Mouse (Mus musculus): ENCODE data around the gene Fam81b. TPM values are rescaled to one million over a fixed set of nuclear protein-coding genes. Genes with fewer than 3 reads are reported as not detected.

Gene Fam81b
- polyA plus RNA-seq, 1 experiment from 2014 or later: not detected

- H3K4me2 ChIP-seq: no peak overlapping the region
Measured at GRCm38 (mm10) chr13:76214928-76215327, 89.9 kb downstream of the Fam81b start.

GRCm38 (mm10) chr13:76199943-76200342 lies 104.9 kb downstream of the Fam81b start:
- Histone ChIP-seq H3K4me2 (no peak overlapping the region), H3K36me3 (ENCODE audit: control insufficient read depth, insufficient read depth, low read length) (no peaks in the 10 kb centered on the region), H3K4me1 (ENCODE audit: control insufficient read depth, insufficient read depth, low read length) (no peaks in the 10 kb centered on the region), H3K4me3 (ENCODE audit: low read depth, low read length) (no peak overlapping the region), H3K27me3 (ENCODE audit: control insufficient read depth, insufficient read depth, low read length) (no peaks in the 10 kb centered on the region), H3K9me3 (ENCODE audit: control insufficient read depth, low read length) (no peaks in the 10 kb centered on the region), H3K9ac (ENCODE audit: low read length) (no peak overlapping the region), H3K27ac (ENCODE audit: low read depth, low read length) (no peak overlapping the region)
- 96% methylated on average over 4 of the region's 4 CpGs for WGBS
- DNase-seq (ENCODE audit: low spot score, missing footprints) (no peak), ATAC-seq (ENCODE audit: low FRiP score) (no peak)

More at GRCm38 (mm10) chr13:76214928-76215327, 89.9 kb downstream of the Fam81b start:
- Histone ChIP-seq H3K9me3 (ENCODE audit: control insufficient read depth, low read length) (no peaks in the 10 kb centered on the region), H3K4me3 (ENCODE audit: low read depth, low read length) (no peak overlapping the region), H3K27me3 (ENCODE audit: control insufficient read depth, insufficient read depth, low read length) (no peaks in the 10 kb centered on the region), H3K4me1 (ENCODE audit: control insufficient read depth, insufficient read depth, low read length) (no peaks in the 10 kb centered on the region), H3K27ac (ENCODE audit: low read depth, low read length) (no peak overlapping the region), H3K36me3 (ENCODE audit: control insufficient read depth, insufficient read depth, low read length) (no peaks in the 10 kb centered on the region), H3K9ac (ENCODE audit: low read length) (no peak overlapping the region)
- WGBS: 89% methylated on average over 2 of the region's 2 CpGs
- ATAC-seq (ENCODE audit: low FRiP score): no peak
- DNase-seq (ENCODE audit: low spot score, missing footprints): no peak

- WGBS: 85% methylated on average over 3 of the region's 3 CpGs
- H3K27me3 ChIP-seq (ENCODE audit: control insufficient read depth, insufficient read depth, low read length): no peaks in the 10 kb centered on the region
- H3K36me3 ChIP-seq (ENCODE audit: control insufficient read depth, insufficient read depth, low read length): no peaks in the 10 kb centered on the region
- ATAC-seq (ENCODE audit: low FRiP score) (no peak), DNase-seq (ENCODE audit: low spot score, missing footprints) (peak; percentile 19)
- H3K27ac ChIP-seq (ENCODE audit: low read depth, low read length): no peak overlapping the region
- no peaks in the 10 kb centered on the region for H3K9me3 ChIP-seq (ENCODE audit: control insufficient read depth, low read length)
- no peaks in the 10 kb centered on the region for H3K4me1 ChIP-seq (ENCODE audit: control insufficient read depth, insufficient read depth, low read length)
- H3K4me2 ChIP-seq: no peak overlapping the region
- no peak overlapping the region for H3K4me3 ChIP-seq (ENCODE audit: low read depth, low read length)
- no peak overlapping the region for H3K9ac ChIP-seq (ENCODE audit: low read length)
Measured at GRCm38 (mm10) chr13:76197297-76197848, 107.5 kb downstream of the Fam81b start.

GRCm38 (mm10) chr13:76195431-76196138 lies 109.3 kb downstream of the Fam81b start:
- no peak overlapping the region for H3K9ac ChIP-seq (ENCODE audit: low read length)
- H3K27me3 ChIP-seq (ENCODE audit: control insufficient read depth, insufficient read depth, low read length): no peaks in the 10 kb centered on the region
- 91% methylated on average over 8 of the region's 8 CpGs for WGBS
- H3K4me2 ChIP-seq: no peak overlapping the region
- no peaks in the 10 kb centered on the region for H3K36me3 ChIP-seq (ENCODE audit: control insufficient read depth, insufficient read depth, low read length)
- H3K9me3 ChIP-seq (ENCODE audit: control insufficient read depth, low read length): no peaks in the 10 kb centered on the region
- H3K4me3 ChIP-seq (ENCODE audit: low read depth, low read length): no peak overlapping the region
- H3K4me1 ChIP-seq (ENCODE audit: control insufficient read depth, insufficient read depth, low read length): no peaks in the 10 kb centered on the region
- no peak for DNase-seq (ENCODE audit: low spot score, missing footprints)
- H3K27ac ChIP-seq (ENCODE audit: low read depth, low read length): no peak overlapping the region
- no peak for ATAC-seq (ENCODE audit: low FRiP score)

GRCm38 (mm10) chr13:76194937-76195336 lies 109.9 kb downstream of the Fam81b start:
- Histone ChIP-seq H3K27me3 (ENCODE audit: control insufficient read depth, insufficient read depth, low read length) (no peaks in the 10 kb centered on the region), H3K36me3 (ENCODE audit: control insufficient read depth, insufficient read depth, low read length) (no peaks in the 10 kb centered on the region), H3K9me3 (ENCODE audit: control insufficient read depth, low read length) (no peaks in the 10 kb centered on the region), H3K27ac (ENCODE audit: low read depth, low read length) (no peak overlapping the region), H3K9ac (ENCODE audit: low read length) (no peak overlapping the region), H3K4me1 (ENCODE audit: control insufficient read depth, insufficient read depth, low read length) (no peaks in the 10 kb centered on the region), H3K4me2 (no peak overlapping the region), H3K4me3 (ENCODE audit: low read depth, low read length) (no peak overlapping the region)
- DNase-seq (ENCODE audit: low spot score, missing footprints) (no peak), ATAC-seq (ENCODE audit: low FRiP score) (no peak)

GRCm38 (mm10) chr13:76190273-76190672 lies 114.6 kb downstream of the Fam81b start:
- Histone ChIP-seq H3K4me1 (ENCODE audit: control insufficient read depth, insufficient read depth, low read length) (no peaks in the 10 kb centered on the region), H3K27me3 (ENCODE audit: control insufficient read depth, insufficient read depth, low read length) (no peaks in the 10 kb centered on the region), H3K9me3 (ENCODE audit: control insufficient read depth, low read length) (no peaks in the 10 kb centered on the region), H3K36me3 (ENCODE audit: control insufficient read depth, insufficient read depth, low read length) (no peaks in the 10 kb centered on the region), H3K4me3 (ENCODE audit: low read depth, low read length) (no peak overlapping the region), H3K4me2 (no peak overlapping the region), H3K27ac (ENCODE audit: low read depth, low read length) (no peak overlapping the region), H3K9ac (ENCODE audit: low read length) (no peak overlapping the region)
- WGBS: 96% methylated on average over 3 of the region's 3 CpGs
- ATAC-seq (ENCODE audit: low FRiP score): no peak
- no peak for DNase-seq (ENCODE audit: low spot score, missing footprints)

GRCm38 (mm10) chr13:76189190-76189589 lies 115.7 kb downstream of the Fam81b start:
- Histone ChIP-seq H3K27me3 (ENCODE audit: control insufficient read depth, insufficient read depth, low read length) (no peaks in the 10 kb centered on the region), H3K4me1 (ENCODE audit: control insufficient read depth, insufficient read depth, low read length) (no peaks in the 10 kb centered on the region), H3K9ac (ENCODE audit: low read length) (no peak overlapping the region), H3K4me2 (no peak overlapping the region), H3K36me3 (ENCODE audit: control insufficient read depth, insufficient read depth, low read length) (no peaks in the 10 kb centered on the region), H3K4me3 (ENCODE audit: low read depth, low read length) (no peak overlapping the region), H3K27ac (ENCODE audit: low read depth, low read length) (no peak overlapping the region), H3K9me3 (ENCODE audit: control insufficient read depth, low read length) (no peaks in the 10 kb centered on the region)
- no peak for ATAC-seq (ENCODE audit: low FRiP score)
- peak; percentile 56 for DNase-seq (ENCODE audit: low spot score, missing footprints)
- 81% methylated on average over 3 of the region's 3 CpGs for whole genome bisulfite sequencing

GRCm38 (mm10) chr13:76187651-76188050 lies 117.2 kb downstream of the Fam81b start:
- Histone ChIP-seq H3K9ac (ENCODE audit: low read length) (no peak overlapping the region), H3K27me3 (ENCODE audit: control insufficient read depth, insufficient read depth, low read length) (no peaks in the 10 kb centered on the region), H3K4me3 (ENCODE audit: low read depth, low read length) (no peak overlapping the region), H3K36me3 (ENCODE audit: control insufficient read depth, insufficient read depth, low read length) (no peaks in the 10 kb centered on the region), H3K4me1 (ENCODE audit: control insufficient read depth, insufficient read depth, low read length) (no peaks in the 10 kb centered on the region), H3K4me2 (no peak overlapping the region), H3K9me3 (ENCODE audit: control insufficient read depth, low read length) (no peaks in the 10 kb centered on the region), H3K27ac (ENCODE audit: low read depth, low read length) (no peak overlapping the region)
- peak; percentile 35 for DNase-seq (ENCODE audit: low spot score, missing footprints)
- WGBS: 93% methylated on average over 5 of the region's 5 CpGs
- no peak for ATAC-seq (ENCODE audit: low FRiP score)

GRCm38 (mm10) chr13:76178700-76179099 lies 126.2 kb downstream of the Fam81b start:
- no peaks in the 10 kb centered on the region; the same call in 1 of the 2 replicates for H3K9me3 ChIP-seq (ENCODE audit: control insufficient read depth, low read length)
- ATAC-seq (ENCODE audit: low FRiP score) (no peak), DNase-seq (ENCODE audit: low spot score, missing footprints) (no peak)
- 91% methylated on average over 5 of the region's 5 CpGs for WGBS
- H3K4me2 ChIP-seq: no peak overlapping the region
- peaks cover 5% of the 10 kb centered on the region; the same call in 1 of the 2 replicates for H3K36me3 ChIP-seq (ENCODE audit: control insufficient read depth, insufficient read depth, low read length)
- no peak overlapping the region for H3K27ac ChIP-seq (ENCODE audit: low read depth, low read length)
- no peak overlapping the region for H3K9ac ChIP-seq (ENCODE audit: low read length)
- H3K27me3 ChIP-seq (ENCODE audit: control insufficient read depth, insufficient read depth, low read length): no peaks in the 10 kb centered on the region
- no peak overlapping the region for H3K4me3 ChIP-seq (ENCODE audit: low read depth, low read length)
- no peaks in the 10 kb centered on the region for H3K4me1 ChIP-seq (ENCODE audit: control insufficient read depth, insufficient read depth, low read length)

All from midbrain, embryonic 11.5 days (tissue).